19 mouse cellular contexts compared by ENCODE assay signal in the genomic region with DNA sequence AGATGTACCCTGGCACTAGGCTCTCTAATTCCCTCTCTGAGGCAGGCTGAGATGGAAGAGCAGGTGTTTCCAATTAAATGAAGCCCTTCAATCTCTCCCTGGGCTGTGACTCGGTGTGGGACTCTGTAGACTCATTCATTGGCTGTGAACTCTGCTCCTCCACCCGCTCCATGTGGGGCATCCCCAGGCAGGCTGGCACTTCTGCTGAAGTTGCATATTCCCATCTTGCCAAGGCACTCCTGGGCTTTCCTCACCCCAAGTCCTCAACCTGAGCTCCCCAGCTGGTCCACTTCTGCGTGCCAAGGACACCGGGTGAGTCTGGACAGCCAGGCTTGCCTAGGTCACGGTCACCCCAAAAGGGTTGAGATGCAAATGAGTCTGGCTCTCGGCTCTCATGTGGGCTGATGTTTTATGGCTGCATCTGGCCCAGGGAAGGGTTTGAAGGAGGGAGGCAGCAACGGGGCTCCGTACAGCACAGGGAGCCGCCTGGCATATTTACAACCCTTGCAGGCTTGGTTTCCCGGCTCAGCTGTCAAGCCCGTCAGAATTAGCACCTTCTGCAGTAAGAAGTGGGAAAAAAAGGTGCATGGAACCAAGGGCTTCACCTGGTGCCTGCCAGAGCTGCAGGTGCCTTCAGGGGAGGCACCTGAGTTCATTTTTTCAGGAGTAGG.
A peak's percentile ranks its signal among the peaks of the same experiment; 100 is the strongest.
DNase-seq lines count a peak whose midpoint lies in the region; ATAC-seq and TF ChIP-seq lines count a peak whose summit lies in the region.
"Had no signal": no experiment of that assay in that cellular context is flagged by ENCODE, and none has a peak within 500 bp of the region (broad histone marks: within the 10 kb centered on the region; RNA-seq: fewer than 3 reads in every experiment).

No protein-coding gene starts in this region.

- WGBS in hindbrain, embryonic 13.5 days: 73% methylated on average over 11 of the region's 11 CpGs
- 82% methylated on average over 11 of the region's 11 CpGs for WGBS in hindbrain, embryonic 10.5 days
- WGBS in midbrain, postnatal 0 days: 79% methylated on average over 11 of the region's 11 CpGs
- WGBS in kidney, adult 2 months: 30% methylated on average over 11 of the region's 11 CpGs

- H3K4me1 ChIP-seq in hindbrain, embryonic 13.5 days (replicated peaks): peaks cover 21% of the 10 kb centered on the region
- peaks cover 9% of the 10 kb centered on the region for H3K4me1 ChIP-seq in hindbrain, embryonic 10.5 days (replicated peaks)
- H3K4me1 ChIP-seq in midbrain, postnatal 0 days (ENCODE audit: insufficient read depth, low read length): 0 out of 2 replicates have a peak, but pooled peaks cover 3% of the 10 kb centered on the region
- no peaks in the 10 kb centered on the region for H3K4me1 ChIP-seq in kidney, adult 2 months (ENCODE audit: control insufficient read depth, insufficient read depth, low read length)
- H3K4me1 ChIP-seq: limb, embryonic 12.5 days had no signal

- no peak overlapping the region for H3K4me2 ChIP-seq in hindbrain, embryonic 13.5 days
- H3K4me2 ChIP-seq in midbrain, postnatal 0 days (ENCODE audit: low read depth, low read length, poor library complexity, severe bottlenecking): no peak overlapping the region
- H3K4me2 ChIP-seq: heart, embryonic 11.5 days; limb, embryonic 12.5 days; midbrain, embryonic 13.5 days had no signal

- no peaks in the 10 kb centered on the region for H3K9me3 ChIP-seq in hindbrain, embryonic 13.5 days
- H3K9me3 ChIP-seq in hindbrain, embryonic 10.5 days: no peaks in the 10 kb centered on the region
- H3K9me3 ChIP-seq in midbrain, postnatal 0 days (ENCODE audit: low read length): no peaks in the 10 kb centered on the region
- H3K9me3 ChIP-seq: limb, embryonic 12.5 days; midbrain, embryonic 13.5 days had no signal

- ATAC-seq in hindbrain, embryonic 13.5 days (ENCODE audit: low FRiP score): no peak; the same call in 1 of the 2 replicates
- ATAC-seq in midbrain, postnatal 0 days (ENCODE audit: low FRiP score): no peak
- ATAC-seq: CD4-positive, CD25-positive, alpha-beta regulatory T cell, adult 4 months; lung, postnatal 0 days; midbrain, embryonic 13.5 days had no signal

- no peaks in the 10 kb centered on the region for H3K36me3 ChIP-seq in hindbrain, embryonic 13.5 days
- H3K36me3 ChIP-seq in hindbrain, embryonic 10.5 days: no peaks in the 10 kb centered on the region
- H3K36me3 ChIP-seq in midbrain, postnatal 0 days (ENCODE audit: insufficient read depth, low read length): no peaks in the 10 kb centered on the region
- H3K36me3 ChIP-seq in kidney, adult 2 months (ENCODE audit: control insufficient read depth, insufficient read depth, low read length): no peaks in the 10 kb centered on the region
- H3K36me3 ChIP-seq: G1E; limb, embryonic 12.5 days; midbrain, embryonic 13.5 days had no signal

- H3K4me3 ChIP-seq in hindbrain, embryonic 13.5 days: no peak overlapping the region
- H3K4me3 ChIP-seq in hindbrain, embryonic 10.5 days: no peak overlapping the region
- no peak overlapping the region for H3K4me3 ChIP-seq in midbrain, postnatal 0 days (ENCODE audit: low read depth, low read length)
- no peak overlapping the region for H3K4me3 ChIP-seq in kidney, adult 2 months (ENCODE audit: insufficient read depth, low read depth, low read length)
- H3K4me3 ChIP-seq: limb, embryonic 12.5 days; midbrain, embryonic 13.5 days; myocyte had no signal

- no peak for TF ChIP-seq CTCF in midbrain, postnatal 0 days (IDR thresholded peaks at IDR 0.05)
- no peak for TF ChIP-seq CTCF in kidney, adult 2 months (conservative IDR thresholded peaks at IDR 0.05; ENCODE audit: insufficient read depth, insufficient read length, low read depth, low read length)

- H3K9ac ChIP-seq in hindbrain, embryonic 13.5 days: no peak overlapping the region
- no peak overlapping the region for H3K9ac ChIP-seq in midbrain, postnatal 0 days (replicated peaks; ENCODE audit: low read length, poor library complexity, severe bottlenecking)
- H3K9ac ChIP-seq: limb, embryonic 12.5 days; liver, embryonic 14.5 days; midbrain, embryonic 13.5 days had no signal

- H3K27ac ChIP-seq in hindbrain, embryonic 13.5 days: peak overlapping the region; percentile 41; the same call in 1 of the 2 replicates
- no peak overlapping the region for H3K27ac ChIP-seq in hindbrain, embryonic 10.5 days
- no peak overlapping the region for H3K27ac ChIP-seq in midbrain, postnatal 0 days (ENCODE audit: low read depth, low read length)
- no peak overlapping the region for H3K27ac ChIP-seq in kidney, adult 2 months (ENCODE audit: insufficient read depth, low read depth, low read length)
- H3K27ac ChIP-seq: limb, embryonic 12.5 days; liver, embryonic 14.5 days; midbrain, embryonic 13.5 days had no signal

- peaks cover 3% of the 10 kb centered on the region; the same call in 1 of the 2 replicates for H3K27me3 ChIP-seq in hindbrain, embryonic 13.5 days
- H3K27me3 ChIP-seq in hindbrain, embryonic 10.5 days (ENCODE audit: insufficient read depth, poor library complexity, severe bottlenecking): peaks cover 9% of the 10 kb centered on the region; the same call in 1 of the 2 replicates
- no peaks in the 10 kb centered on the region for H3K27me3 ChIP-seq in midbrain, postnatal 0 days (ENCODE audit: insufficient read depth, low read length)
- H3K27me3 ChIP-seq in kidney, adult 2 months (replicated peaks; ENCODE audit: control insufficient read depth, insufficient read depth, low read length): no peaks in the 10 kb centered on the region
- H3K27me3 ChIP-seq: midbrain, embryonic 13.5 days had no signal

- DNase-seq in hindbrain, embryonic 10.5 days (ENCODE audit: low spot score): no peak
- DNase-seq in right cerebral cortex, adult 18-20 months: peak; percentile 24
- no peak for DNase-seq in right cerebral cortex, postnatal 25 days
- peak; percentile 37 to 59 for DNase-seq in cerebellum, postnatal 10 days
- no peak for DNase-seq in midbrain, postnatal 0 days (ENCODE audit: low spot score)
- no peak for DNase-seq in kidney, adult 2 months
- DNase-seq: heart, postnatal 14 days; kidney, adult 18-20 months; kidney, postnatal 25 days; right cerebral cortex, postnatal 14 days had no signal

- TF ChIP-seq POLR2A in kidney, adult 2 months (IDR thresholded peaks at IDR 0.05; ENCODE audit: low read depth, low read length): no peak

Comparison
In these comparisons a context has a peak if more than half of its experiments do, and no peak if none do; other contexts are left out.
1. DNase-seq: peak in right cerebral cortex, adult 18-20 months (single experiment) and cerebellum, postnatal 10 days (2 of 2); none in hindbrain, embryonic 10.5 days (single experiment), right cerebral cortex, postnatal 25 days (single experiment), midbrain, postnatal 0 days (single experiment) and kidney, adult 2 months (single experiment).